Mouse (Mus musculus): ENCODE results near the gene Sec22a.

Sec22a gene

DNA sequence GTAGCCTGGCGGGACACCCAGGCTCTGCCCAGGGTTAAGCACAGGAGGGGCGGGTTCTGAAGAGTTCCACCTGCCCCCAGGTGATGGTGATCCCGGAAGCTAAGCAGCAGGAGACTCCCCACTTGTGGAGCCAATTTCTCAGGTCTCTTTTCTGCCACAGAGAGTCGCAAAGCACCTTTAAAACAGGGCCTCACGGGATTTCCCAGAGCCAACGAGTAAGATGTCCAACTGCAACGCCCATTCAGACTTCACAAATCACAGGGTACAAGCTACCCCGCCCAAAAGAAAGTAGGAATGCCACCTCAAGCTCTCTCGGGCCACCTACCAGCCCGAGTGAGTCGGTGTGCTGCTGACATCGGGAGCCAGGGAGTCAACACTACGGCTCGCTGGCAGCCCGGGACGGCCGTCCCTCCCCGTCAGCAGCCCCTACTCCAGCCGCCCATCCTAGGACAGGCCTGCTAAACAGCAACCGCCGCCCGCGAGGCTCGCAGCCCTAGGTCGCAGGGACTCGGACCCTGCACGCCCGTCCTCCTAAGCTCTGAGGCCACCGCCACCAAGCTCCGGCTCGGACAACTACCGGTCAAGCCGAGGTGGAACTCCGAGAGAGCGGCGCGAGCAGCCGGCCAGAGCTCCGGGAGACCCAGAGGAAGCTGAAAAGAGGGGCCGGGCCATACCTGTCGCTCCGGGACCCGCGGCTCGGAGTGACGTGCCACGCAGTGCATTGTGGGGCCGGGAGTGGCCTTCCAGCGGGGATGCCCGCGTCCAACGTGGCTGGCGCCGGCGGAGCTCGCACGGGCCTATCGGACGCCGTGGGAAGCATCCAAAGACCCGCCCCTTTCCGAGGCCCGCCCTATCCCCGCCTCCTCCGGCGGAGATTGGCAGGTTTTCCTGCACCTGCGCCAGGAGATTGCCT, at the start of gene Sec22a:
TSS of gene Sec22a (minus strand) at position 769 of the 913 bp plus-strand sequence.
- DNase-seq (ENCODE audit: low spot score) = peak; percentile 85

DNA sequence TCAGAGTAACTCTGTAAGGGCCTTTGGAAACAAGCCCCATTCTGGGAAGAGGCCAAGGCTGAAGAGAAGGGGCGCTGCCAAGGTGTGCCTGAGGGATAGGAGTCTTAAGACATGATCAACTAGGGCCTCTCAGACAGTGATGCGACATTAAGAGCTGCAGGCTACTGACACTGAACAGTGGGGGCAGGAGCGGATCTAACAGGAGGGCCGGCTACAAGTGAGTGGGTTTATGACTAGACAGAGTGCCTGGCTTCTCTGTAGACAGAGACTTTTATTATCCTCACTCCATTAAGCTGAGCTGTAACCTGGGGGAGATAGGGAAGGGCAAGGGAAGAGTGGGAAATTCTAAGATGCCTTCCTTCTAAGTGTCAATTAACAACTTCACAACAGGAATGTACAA, 43.0 kb upstream of the Sec22a start:
- DNase-seq (ENCODE audit: low spot score) = no peak

DNA sequence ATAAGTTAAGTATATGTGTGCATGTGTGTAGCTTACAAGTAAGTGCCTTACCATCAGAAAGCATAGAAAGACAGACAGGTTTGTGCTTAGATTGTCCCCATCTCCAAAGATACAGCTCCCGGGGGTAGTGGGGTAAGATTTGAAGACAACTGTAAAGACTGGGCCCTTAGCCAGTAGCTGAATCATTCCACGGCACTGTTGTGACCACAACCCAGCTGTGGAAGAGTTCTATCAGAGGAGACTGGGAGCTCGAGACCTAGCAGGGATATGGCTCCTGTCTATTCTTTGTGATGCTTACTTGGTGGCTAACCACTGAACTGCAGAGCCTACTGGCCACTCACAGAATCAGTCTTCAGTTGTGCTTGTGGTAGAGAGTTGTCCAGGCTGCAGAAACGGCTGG, 42.4 kb upstream of the Sec22a start:
- DNase-seq (ENCODE audit: low spot score) = no peak

DNA sequence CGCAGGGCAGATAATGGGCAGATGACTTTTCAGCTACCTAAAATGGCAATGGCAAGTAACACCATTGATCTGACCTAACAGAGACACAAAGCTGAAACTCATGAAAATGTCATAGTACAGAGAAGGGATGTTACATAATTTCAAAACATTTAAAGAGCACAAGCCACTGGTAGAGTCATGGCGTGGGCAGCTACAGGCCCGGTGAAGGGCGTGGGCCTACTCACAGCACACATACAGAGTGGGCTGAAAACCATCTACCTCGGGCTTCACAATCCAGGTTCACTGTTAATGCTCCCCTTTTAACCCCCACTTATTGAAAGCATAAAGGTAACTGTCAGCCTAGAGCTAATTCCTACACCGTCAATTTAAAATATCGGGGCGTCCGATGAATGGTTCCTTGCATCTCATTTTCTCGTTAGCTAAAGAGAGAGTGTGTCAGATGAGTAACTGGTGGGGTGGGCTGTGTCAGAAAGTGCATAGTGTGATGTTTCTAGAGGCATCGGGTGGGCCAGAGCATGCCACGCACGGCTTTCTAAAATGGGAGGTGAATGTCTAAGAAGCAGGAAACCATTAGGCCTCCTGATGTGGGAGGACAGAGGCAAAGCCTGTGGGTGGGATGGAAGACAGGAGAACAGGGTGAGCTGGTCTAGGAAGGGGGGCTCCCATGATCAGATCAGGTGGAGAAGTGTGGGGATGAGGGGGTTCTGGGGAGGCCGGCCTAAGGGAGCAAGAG, 41.8 kb upstream of the Sec22a start:
- no peak for DNase-seq (ENCODE audit: low spot score)

DNA sequence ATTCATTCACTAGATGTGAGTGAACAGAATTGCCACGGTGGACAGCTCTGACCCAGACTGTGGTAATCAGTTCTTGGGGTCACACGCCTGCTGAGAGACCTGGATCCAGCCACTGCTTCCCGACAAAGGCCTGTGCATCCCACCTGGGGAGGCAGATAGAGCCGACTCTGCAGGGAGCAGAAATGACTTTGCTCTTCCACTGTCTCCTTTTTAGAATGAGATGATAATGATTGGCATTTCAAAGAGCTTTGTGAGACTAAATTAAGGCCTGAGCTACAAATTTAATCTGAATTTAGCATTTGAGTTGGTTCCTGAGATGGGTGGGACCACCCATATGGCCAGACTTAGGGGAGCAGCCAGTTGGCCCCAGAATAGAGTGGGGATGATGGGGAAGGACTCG, 41.1 kb upstream of the Sec22a start:
- DNase-seq (ENCODE audit: low spot score) = no peak

DNA sequence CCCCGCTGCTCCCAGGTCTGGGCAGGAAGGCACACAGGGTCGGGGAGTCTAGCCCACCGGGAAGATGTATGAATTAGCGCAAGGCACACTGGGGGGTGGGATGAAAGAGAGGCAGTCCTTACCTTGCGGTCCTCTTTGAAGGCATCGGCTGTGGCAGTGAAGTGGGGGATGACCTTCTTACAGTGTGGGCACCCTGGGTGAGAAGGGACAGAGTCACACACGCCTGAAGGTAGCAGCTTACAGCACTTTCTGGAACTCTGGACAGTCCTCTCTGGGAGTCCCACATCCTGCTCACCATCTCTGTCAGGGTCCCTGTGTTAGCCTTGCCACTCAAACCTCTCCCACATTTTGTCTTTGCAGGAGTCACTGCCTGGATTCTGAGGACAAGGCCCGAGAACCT, 40.2 kb upstream of the Sec22a start:
- no peak for DNase-seq (ENCODE audit: low spot score)

DNA sequence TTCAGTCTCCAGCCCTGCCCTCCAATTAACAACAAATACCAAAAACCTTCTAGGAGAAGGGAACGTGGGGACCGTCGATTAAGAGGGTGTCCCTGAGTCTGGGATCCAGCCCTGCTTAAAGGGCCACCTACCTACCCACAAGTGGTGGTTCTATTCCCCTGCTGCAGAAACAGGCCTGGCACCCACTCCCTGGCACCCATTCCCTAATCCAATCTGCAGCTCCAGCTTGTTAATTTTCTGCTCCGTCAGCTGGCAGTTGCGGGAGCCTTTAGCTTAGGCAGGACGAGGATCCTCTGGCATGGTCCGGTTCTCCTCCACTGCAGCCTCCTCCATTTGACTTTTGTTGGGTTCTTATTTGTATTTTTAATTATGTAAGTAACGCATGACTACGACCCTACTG, 39.6 kb upstream of the Sec22a start:
- DNase-seq (ENCODE audit: low spot score) = no peak

DNA sequence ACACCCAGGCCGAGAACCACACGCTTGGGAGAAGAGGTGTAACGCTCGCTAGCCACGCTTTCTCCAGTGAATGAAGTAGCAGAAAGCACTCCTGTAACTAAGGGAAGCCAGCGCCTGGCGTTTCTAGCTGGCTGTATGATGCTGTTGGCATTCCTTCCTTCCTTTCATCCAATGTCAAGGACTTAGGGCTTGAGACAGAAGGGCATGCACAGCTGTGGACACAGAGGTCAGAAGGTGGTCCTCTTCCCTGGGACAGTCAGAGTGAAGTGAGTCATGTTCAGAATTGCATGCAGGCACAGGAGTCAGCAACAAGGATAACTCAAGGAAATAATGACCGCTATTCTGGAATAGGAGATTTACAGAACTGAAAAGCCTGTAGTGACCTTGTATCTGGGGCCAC, 29.1 kb upstream of the Sec22a start:
- DNase-seq (ENCODE audit: low spot score) = no peak

DNA sequence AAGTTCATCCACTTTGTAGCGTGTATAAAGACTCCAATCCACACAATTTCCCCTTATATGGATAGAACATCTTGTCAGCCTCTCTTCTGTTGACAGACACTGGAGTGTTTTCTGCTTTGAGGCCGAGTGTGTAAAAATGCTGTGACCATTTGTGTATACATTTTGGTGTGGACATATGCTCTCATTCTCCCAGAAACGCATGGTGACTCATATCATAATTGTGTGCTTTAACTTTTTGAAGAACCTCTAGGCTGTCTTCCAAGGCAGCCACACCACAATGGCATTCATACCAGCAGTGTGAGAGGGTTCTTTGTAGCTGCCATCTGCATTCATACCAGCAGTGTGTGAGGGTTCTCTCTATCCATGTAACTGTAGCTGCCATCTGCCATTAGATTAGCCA, 21.9 kb upstream of the Sec22a start:
- no peak for DNase-seq (ENCODE audit: low spot score)

DNA sequence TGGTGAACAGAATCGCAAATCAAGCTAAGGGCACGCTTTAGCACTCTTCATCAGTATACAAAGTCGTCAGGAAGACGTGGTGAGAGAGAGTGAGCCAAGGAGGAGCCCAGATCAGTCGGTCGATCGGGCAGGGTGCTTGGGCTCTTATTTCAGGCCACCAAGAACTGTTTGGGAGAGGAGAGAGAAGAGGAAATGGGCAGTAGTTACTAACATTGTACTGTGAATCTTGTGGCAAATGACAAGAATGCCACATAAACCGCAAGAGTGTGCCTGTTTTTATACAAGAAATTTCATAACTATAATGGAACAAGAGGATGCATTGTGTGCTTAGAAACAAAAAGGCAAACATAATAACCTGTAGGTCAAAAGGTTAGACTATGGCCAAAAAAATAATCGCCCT, 16.3 kb upstream of the Sec22a start:
- no peak for DNase-seq (ENCODE audit: low spot score)

DNA sequence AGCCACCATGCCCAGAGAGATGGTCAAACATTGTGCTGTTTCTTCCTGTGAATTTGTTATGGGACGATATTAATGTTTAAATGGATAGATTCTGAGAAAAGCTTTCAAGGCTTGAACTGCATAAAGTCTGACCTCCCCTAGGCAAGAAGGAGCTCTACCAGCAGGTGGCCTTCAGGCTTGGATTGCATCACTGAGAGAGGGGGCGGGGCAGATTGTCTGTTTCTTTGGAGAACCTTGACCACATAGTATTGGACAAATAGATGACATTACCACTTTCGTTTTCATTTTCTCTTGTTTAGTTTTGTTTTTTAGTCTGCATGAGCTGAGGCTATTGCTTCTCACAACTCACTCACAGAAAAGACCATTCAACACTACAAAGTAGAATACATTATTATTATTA, 15.6 kb upstream of the Sec22a start:
- DNase-seq (ENCODE audit: low spot score) = no peak

DNA sequence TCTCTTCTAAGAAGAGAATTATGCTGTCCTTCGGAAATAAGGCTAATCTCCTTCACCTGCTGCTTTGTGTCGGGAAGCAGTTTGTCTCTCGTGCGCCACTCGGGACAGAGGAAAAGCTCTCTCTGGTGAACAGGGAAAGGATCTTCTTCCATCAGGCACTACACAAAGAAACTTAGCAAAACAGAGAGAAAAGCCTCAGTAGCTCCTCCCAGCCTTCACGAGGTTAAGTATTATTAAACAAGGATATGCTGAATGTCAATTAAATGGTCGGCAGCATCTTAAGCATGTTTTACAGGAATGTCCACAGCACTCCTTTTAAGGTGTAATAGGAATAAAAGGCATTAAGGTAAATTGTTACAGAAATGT, 328 bp upstream of the Sec22a start:
- DNase-seq (ENCODE audit: low spot score) = no peak

DNA sequence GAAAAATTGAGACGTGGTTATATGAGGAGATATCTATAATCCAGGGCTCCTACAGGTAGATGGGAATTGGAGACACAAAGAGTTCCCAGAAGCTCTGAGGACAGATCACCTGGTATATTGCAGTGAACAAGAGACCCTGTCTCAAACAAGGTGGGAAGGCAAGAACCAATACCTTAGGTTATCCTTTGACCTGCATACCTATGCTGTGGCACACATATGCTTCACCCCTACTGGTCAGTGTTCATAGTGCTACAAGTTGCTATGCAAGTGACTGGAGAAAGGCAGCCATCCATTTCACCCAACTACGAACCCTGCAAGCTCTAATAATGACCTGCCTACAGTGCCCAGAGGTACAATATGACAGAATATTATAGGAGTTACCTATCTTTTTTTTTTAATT, 1.5 kb downstream of the Sec22a start:
- no peak for DNase-seq (ENCODE audit: low spot score)

DNA sequence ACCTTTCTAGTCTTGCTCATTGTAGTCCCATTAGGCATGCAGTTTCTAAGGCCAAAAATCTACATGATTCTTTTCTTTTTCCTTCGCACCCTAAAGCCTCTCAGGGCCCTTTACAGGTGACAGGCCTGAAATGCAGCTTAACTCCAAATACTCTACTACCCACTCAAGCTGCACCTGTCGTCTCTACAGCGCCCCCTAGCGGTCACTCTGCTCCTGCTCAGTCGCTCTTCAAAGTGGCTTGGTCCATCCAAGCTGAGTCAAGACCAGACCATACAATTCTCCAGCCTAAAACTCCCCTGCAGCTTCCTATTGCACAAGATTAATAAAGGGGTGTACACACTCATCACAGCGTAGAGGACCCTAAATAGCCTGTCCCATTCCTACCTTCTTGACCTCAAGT, 3.1 kb downstream of the Sec22a start:
- DNase-seq (ENCODE audit: low spot score) = peak; percentile 15

DNA sequence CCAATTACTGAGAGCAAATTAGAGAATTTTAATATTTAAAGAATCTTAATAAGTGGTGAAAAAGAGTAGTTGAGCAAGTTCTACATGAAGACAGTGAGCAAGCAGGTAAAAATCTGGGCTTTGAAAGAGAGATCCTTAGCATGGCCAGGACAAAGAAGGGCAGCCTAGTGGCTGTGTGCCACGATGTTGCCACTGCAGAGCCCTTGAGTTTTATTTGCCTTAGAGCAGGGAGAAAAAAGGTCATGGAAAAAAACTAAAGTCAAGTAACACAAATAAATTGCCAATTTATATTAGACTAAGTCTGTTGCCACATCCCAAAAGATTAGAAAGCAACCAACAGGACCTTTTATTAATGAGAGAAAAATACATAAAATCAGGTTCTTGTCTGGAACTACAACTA, 6.3 kb downstream of the Sec22a start:
- no peak for DNase-seq (ENCODE audit: low spot score)

DNA sequence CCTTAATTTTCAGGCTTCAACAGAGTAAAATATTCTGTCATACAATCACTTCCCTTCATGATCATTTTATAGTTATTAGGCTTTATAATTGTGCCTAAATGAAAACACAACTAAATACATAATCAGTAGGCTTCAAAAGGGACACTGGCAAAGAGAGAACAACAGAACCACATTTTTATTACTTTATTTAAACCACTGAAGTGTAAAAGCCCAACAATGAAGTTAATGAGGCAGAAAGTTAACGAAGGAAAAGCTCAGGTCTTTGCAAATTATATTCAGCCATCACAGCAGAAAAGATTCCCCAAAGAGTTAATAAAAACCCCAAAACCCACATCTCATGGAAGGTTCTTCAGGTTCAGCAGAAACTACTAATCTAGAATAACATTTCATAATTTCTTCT, 33.3 kb downstream of the Sec22a start:
- no peak for DNase-seq (ENCODE audit: low spot score)

DNA sequence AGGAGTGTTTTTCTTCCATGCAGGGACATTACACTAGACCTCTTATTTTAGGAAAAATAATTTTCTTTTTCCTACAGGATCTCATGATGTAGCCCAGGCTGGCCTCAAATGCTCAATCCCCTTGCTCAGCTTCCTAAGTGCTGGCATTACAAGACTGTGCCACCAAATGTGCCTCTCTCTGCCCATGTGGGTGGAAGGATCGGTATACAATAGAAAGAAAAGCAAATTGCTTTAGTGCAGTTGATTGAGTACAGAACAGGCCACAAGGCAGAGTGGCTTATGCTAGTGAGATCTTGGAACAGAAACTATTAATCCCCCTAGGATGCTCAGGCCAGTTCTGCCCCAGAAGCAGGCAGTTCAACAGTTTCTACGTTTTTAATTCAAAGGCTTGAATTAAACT, 43.9 kb downstream of the Sec22a start:
- no peak for DNase-seq (ENCODE audit: low spot score)

DNA sequence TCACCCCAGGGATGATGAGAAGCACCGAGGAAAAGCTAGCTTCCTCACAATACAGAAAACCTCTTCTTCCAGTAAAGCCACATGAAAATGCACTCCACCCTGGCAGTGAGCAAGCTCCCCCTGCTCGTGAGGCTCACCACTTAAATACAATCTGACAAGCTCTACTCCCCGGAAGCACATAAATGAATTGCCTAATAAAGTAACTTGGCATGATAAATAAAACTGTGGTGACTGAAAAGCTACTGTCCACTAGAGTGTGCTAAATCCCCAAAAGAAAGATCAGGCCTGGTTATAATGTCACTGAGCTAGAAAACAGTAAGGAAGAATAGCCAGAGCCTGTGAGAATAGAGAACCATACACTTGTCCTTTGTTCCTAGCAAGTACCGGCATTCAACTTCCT, 44.4 kb downstream of the Sec22a start:
- DNase-seq (ENCODE audit: low spot score) = peak; percentile 43

DNA sequence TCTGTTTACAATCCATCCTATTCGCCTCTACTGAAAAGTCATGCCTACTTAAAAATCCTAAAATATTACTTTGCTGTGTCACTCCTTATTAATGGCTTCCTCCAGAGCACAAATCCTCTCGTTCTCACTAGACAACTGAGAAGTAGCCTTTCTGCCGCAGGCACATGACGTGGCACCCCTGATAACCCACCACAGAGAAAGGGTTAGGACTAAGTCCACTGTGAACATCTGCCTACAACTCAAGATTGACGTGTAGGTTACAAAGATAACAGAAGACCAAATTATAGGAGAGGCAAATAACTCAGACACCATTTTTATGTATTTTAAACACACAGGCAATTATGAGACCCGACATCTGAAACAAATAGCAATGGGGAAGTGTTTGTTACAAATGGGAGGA, 45.3 kb downstream of the Sec22a start:
- no peak for DNase-seq (ENCODE audit: low spot score)

DNA sequence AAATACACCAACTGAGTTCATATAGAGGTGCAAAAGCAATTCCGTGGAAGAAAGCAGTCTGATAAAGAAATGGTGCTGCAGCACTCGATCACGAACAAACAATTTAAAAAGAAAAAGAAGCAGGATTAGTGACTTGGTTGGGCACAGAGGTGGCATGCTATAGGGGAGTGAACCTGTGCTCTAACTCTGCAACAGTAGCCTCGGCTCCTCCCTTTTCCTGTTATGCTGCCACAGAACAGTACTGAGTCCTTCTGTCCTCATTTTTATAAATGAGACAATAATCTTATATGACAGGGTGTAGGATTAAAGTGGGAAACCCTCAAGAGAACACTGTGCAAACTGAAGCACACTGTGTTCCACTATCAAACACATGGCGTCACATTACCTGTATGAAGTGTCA, 46.3 kb downstream of the Sec22a start:
- DNase-seq (ENCODE audit: low spot score) = no peak

DNA sequence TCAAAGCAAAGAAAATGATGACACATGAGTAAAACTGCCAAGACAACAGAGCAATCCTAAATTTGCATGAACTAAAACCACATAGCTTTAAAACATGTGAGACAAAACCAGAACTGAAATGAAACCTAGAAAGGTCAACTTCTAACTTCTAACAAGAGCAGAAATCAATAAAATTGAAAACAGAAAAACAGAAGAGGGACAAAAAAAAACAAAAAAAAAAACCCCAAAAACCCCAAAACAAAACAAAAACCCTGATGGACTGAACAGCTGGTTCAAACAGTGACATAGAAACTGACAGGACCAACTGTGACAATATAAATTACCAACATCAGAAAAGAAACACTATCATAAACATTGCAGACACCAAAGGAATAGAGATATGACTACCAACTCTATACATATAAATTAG, 46.9 kb downstream of the Sec22a start:
- DNase-seq (ENCODE audit: low spot score) = no peak

DNA sequence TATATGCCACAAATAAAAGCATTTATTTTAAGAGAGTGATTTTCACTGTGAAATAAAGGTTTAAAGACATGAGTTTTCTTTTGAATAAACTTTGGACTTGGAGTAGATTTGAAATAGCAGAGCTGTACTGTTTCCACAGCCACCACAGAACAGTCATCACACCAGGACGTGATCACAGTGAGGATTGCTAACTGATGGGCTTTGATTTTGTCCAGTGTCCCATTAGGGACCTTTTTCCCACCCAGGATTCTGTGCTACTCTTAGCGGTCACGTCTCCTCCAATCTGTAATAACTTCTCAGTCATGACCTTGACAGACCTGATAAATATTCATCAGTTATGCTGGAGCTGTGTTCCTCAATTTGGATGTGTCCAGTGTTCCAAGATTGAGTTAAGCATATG, 48.2 kb downstream of the Sec22a start:
- DNase-seq (ENCODE audit: low spot score) = no peak

DNA sequence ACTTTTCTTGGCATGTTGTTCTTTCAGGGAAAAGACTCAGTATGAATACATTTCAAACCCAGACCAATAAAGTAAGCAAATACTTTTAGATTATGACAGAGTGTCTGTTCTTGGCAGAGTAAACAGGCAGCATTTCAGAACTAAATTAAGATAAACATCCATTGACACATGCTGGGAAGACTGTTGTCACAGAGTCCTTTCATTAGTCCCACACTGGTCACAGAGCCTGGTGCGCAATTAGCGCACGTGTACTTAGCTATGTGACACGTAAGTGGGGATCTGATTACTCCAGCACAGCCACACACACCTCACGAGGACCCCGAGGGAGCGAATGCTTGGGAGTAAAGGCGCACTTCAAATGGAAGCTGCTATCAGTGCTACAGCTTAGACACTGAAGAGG, 52.1 kb downstream of the Sec22a start:
- DNase-seq (ENCODE audit: low spot score) = no peak
